Mouse (Mus musculus) lung, postnatal 0 days (tissue): ENCODE results near the gene Uhmk1.

ENCODE experiments used
- CTCF ChIP-seq: IDR thresholded peaks from 2 replicates; pipeline ENCODE4 v1.5.1; 2016; ENCODE audit warnings: antibody characterized with exemption, mild to moderate bottlenecking
- EP300 ChIP-seq: IDR thresholded peaks from 2 replicates; pipeline ENCODE4 v1.6.1; 2016; ENCODE audit warnings: antibody characterized with exemption, mild to moderate bottlenecking, control low read depth

DNA sequence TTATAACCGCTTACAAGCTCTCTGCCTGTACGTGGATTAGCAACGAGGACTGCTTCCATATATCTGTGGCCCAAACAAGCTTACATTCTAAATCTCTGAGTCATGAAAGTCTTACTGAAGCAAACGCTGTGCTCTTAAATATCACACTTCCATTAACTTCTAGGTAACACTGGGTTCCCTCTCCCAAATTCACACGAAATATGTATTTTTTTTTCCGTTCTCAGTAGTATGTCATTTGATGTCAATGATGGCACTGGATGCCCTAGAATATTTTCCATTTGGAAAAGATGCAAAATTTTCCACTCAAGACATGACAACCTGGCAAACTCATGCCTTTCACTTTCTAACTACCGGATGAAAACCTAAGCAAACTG lies 827 bp downstream of the Uhmk1 start:
- TF ChIP-seq CTCF = no peak
- TF ChIP-seq EP300 = no peak
